ENCODE assay signal across 11 mouse cellular contexts in genomic region chr10:39411857-39412559, GRCm38 (mm10). TPM values are rescaled to one million over a fixed set of nuclear protein-coding genes. Genes with fewer than 3 reads are reported as not detected.
DNase-seq lines count a peak whose midpoint lies in the region; ATAC-seq and TF ChIP-seq lines count a peak whose summit lies in the region.
"Had no signal": no experiment of that assay in that cellular context is flagged by ENCODE, and none has a peak within 500 bp of the region (broad histone marks: within the 10 kb centered on the region; RNA-seq: fewer than 3 reads in every experiment).

No protein-coding gene starts in this region.

- H3K36me3 ChIP-seq in hindbrain, postnatal 0 days (ENCODE audit: insufficient read depth, low read length), result no peaks in the 10 kb centered on the region
- H3K36me3 ChIP-seq in hindbrain, embryonic 10.5 days, result no peaks in the 10 kb centered on the region
- no peaks in the 10 kb centered on the region for H3K36me3 ChIP-seq in liver, embryonic 15.5 days (replicated peaks)

- ATAC-seq in hindbrain, postnatal 0 days, result peak; percentile 28; the same call in 1 of the 2 replicates
- peak; percentile 40; the same call in 1 of the 2 replicates for ATAC-seq in liver, embryonic 15.5 days (ENCODE audit: insufficient read depth)
- ATAC-seq: midbrain, embryonic 16.5 days had no signal

- peak; percentile 46 to 70 for DNase-seq in adrenal gland, adult (ENCODE audit: inconsistent age in 2 of 2, low spot score in 1 of 2)
- DNase-seq in adrenal gland, adult 8-10 months, result no peak
- DNase-seq in hindbrain, postnatal 0 days (ENCODE audit: low spot score), result peak; percentile 73
- DNase-seq in hindbrain, embryonic 10.5 days (ENCODE audit: low spot score), result no peak
- peak; percentile 42 for DNase-seq in Muller cell, postnatal 12 days (ENCODE audit: inconsistent ontology term)
- DNase-seq in thymus, postnatal 4 days, result no peak
- no peak for DNase-seq in urinary bladder, postnatal 10 days (ENCODE audit: low spot score)
- DNase-seq: cerebellum, adult 11-12 months had no signal

- 0 out of 2 replicates have a peak, but pooled peaks cover 5% of the 10 kb centered on the region for H3K4me1 ChIP-seq in hindbrain, postnatal 0 days (ENCODE audit: insufficient read depth, low read length)
- H3K4me1 ChIP-seq in hindbrain, embryonic 10.5 days (replicated peaks), result peaks cover 19% of the 10 kb centered on the region
- H3K4me1 ChIP-seq in liver, embryonic 15.5 days (replicated peaks), result peaks cover 12% of the 10 kb centered on the region

- no peak overlapping the region for H3K9ac ChIP-seq in hindbrain, postnatal 0 days (replicated peaks; ENCODE audit: low read length)
- no peak overlapping the region for H3K9ac ChIP-seq in liver, embryonic 15.5 days

- 61% methylated on average over 8 of the region's 8 CpGs for WGBS in hindbrain, postnatal 0 days
- WGBS in hindbrain, embryonic 10.5 days, result 84% methylated on average over 8 of the region's 8 CpGs
- 44% methylated on average over 8 of the region's 8 CpGs for WGBS in liver, embryonic 15.5 days (ENCODE audit: insufficient replicate concordance)

- no peak overlapping the region for H3K4me2 ChIP-seq in hindbrain, postnatal 0 days (ENCODE audit: low read depth, low read length)
- H3K4me2 ChIP-seq in liver, embryonic 15.5 days, result no peak overlapping the region

- no peak for TF ChIP-seq CTCF in hindbrain, postnatal 0 days (IDR thresholded peaks at IDR 0.05; ENCODE audit: low read depth)

- no peaks in the 10 kb centered on the region for H3K27me3 ChIP-seq in hindbrain, postnatal 0 days (ENCODE audit: insufficient read depth, low read length)
- H3K27me3 ChIP-seq in hindbrain, embryonic 10.5 days (ENCODE audit: insufficient read depth, poor library complexity, severe bottlenecking), result no peaks in the 10 kb centered on the region
- no peaks in the 10 kb centered on the region for H3K27me3 ChIP-seq in liver, embryonic 15.5 days

- H3K27ac ChIP-seq in hindbrain, postnatal 0 days, result peak overlapping the region; percentile 27; the same call in 1 of the 2 replicates
- no peak overlapping the region for H3K27ac ChIP-seq in hindbrain, embryonic 10.5 days
- no peak overlapping the region for H3K27ac ChIP-seq in liver, embryonic 15.5 days (replicated peaks)
- H3K27ac ChIP-seq: kidney, postnatal 0 days had no signal

- no peak overlapping the region for H3K4me3 ChIP-seq in hindbrain, postnatal 0 days (ENCODE audit: low read length)
- H3K4me3 ChIP-seq in hindbrain, embryonic 10.5 days, result no peak overlapping the region
- H3K4me3 ChIP-seq in liver, embryonic 15.5 days (replicated peaks), result no peak overlapping the region

- no peaks in the 10 kb centered on the region for H3K9me3 ChIP-seq in hindbrain, postnatal 0 days (ENCODE audit: low read length)
- H3K9me3 ChIP-seq in hindbrain, embryonic 10.5 days, result no peaks in the 10 kb centered on the region
- no peaks in the 10 kb centered on the region for H3K9me3 ChIP-seq in liver, embryonic 15.5 days (replicated peaks)

RNA-seq across cellular contexts. Expression of gene Fyn, which starts 43.4 kb away (rescaled TPM):
- 10 to 100 TPM; 42.7 to 61.7 (median 54.9) TPM for total RNA-seq in adrenal gland, adult 8-10 months (2022)
- total RNA-seq in hindbrain, postnatal 0 days (2014; rRNA removed), result 120 and 121 TPM in 2 replicates
- polyA plus RNA-seq in hindbrain, postnatal 0 days (2015; fragmentation: Nextera tagmentation; extraction: Ambion mirVana), result 94.9 and 95.2 TPM in 2 replicates
- polyA plus RNA-seq in hindbrain, embryonic 10.5 days (2016; fragmentation: Nextera tagmentation; extraction: Ambion mirVana), result 30.6 and 34.1 TPM in 2 replicates
- polyA plus RNA-seq in liver, embryonic 15.5 days (2015; fragmentation: Nextera tagmentation; extraction: Ambion mirVana), result 6.1 and 7.4 TPM in 2 replicates

Comparison
In these comparisons a context has a peak if more than half of its experiments do, and no peak if none do; other contexts are left out.
1. DNase-seq: peak in adrenal gland, adult (2 of 2), hindbrain, postnatal 0 days (single experiment) and Muller cell, postnatal 12 days (single experiment); none in adrenal gland, adult 8-10 months (single experiment), hindbrain, embryonic 10.5 days (single experiment), thymus, postnatal 4 days (single experiment) and urinary bladder, postnatal 10 days (single experiment).